Mouse (Mus musculus) thymus, postnatal 10 days (tissue): ENCODE data around the gene Lrif1.
"Not testable (repeated sequence)": the region's sequence is repeated elsewhere in the genome, so short reads cannot be mapped to it uniquely, and the experiment has no call there.

Experiments
- DNase-seq, 2 experiments: peaks; one replicate each; pipeline ENCODE4 v3.0.0; 2021; ENCODE audit warnings: low spot score in 2 of 2

Lrif1 gene

DNA sequence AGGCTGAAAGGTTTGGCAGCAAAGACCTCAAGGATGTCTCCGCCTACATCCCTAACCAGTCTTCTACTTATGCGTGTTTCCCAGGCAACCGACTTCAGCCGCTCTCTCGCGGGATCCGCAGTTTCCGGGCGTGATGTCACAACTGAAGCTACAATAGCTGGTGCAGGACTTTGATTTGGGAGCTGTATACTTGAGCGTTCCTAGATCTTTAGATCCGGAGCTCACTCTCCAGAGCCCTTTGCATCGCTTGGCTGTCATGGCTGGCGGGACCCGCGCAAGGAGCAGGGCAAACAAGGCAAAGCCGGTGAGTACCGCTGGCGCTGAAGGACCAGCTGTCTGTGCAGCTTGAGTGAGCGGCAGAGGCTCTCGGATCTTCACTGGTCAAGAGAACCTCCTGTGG is at the start of gene Lrif1:
Gene Lrif1 (plus strand): TSS at position 158 of the 400 bp plus-strand sequence.
- peak; percentile 56 to 57 for DNase-seq

DNA sequence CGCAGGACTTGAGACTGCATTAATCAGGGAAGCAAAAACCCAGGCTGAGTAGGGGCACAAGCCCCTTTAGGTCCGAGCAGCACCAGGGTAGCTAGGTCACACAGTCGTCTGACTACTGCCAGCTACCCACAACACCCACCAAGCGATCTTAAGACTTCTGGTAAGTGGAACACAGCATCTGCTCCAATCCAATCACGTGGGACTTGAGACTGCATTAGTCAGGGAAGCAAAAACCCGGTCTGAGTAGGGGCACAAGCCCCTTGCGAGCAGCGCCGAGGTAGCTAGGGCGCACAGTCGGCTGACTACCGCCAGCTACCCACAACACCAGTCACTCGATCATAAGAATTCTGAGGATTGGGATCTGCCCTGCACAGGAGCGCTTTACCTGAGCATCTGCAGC is 12.0 kb upstream of the Lrif1 start:
- not testable (repeated sequence) for DNase-seq

DNA sequence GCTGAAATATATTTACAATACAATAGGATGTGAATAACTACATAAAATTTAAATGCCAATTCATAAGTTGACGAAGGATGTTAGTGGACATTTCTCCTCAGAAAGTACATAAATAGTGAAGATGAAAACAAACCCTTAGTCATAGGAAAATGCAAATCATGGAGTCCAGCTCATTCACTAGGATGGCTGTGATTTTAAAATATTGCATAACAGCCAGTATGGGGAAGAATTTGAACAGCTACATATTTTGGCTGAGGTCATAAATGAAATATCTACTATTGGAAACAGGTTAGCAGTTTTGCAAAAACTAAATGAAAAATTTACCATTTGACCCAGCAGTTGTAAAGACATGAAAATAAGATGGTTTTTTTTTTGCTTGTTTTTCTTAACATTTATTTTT is 594 bp downstream of the Lrif1 start:
- no peak for DNase-seq

DNA sequence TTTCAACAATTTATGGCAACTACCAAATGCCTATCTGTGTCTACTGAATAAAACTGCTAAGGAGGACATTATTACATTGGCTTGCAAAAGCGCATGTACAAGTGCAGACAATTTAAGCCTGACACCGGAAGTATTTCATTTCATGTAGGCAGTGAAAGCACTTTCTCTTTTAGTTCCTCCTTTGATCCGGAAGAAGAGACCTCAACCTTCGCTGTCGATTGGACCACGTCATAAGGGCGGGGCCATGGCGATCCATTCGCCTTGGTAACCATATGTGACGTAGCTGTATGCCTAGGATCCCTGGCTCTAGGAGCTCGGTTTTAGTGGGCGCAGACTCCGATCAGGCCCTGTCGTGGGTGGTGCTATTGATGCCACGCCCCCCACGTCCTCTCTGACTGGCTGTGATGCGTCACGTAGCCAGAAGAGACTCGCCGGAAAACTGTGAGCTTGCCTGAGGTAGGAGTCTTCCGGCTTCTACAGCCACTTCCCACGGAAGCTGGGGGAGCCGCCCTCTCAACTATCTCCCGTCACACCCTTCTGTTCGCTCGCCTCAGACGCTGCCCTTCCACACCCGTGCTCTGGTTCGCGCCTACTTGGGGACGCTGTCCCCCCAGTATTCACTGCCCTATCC is 36.7 kb downstream of the Lrif1 start:
- peak; percentile 93 to 96 for DNase-seq

DNA sequence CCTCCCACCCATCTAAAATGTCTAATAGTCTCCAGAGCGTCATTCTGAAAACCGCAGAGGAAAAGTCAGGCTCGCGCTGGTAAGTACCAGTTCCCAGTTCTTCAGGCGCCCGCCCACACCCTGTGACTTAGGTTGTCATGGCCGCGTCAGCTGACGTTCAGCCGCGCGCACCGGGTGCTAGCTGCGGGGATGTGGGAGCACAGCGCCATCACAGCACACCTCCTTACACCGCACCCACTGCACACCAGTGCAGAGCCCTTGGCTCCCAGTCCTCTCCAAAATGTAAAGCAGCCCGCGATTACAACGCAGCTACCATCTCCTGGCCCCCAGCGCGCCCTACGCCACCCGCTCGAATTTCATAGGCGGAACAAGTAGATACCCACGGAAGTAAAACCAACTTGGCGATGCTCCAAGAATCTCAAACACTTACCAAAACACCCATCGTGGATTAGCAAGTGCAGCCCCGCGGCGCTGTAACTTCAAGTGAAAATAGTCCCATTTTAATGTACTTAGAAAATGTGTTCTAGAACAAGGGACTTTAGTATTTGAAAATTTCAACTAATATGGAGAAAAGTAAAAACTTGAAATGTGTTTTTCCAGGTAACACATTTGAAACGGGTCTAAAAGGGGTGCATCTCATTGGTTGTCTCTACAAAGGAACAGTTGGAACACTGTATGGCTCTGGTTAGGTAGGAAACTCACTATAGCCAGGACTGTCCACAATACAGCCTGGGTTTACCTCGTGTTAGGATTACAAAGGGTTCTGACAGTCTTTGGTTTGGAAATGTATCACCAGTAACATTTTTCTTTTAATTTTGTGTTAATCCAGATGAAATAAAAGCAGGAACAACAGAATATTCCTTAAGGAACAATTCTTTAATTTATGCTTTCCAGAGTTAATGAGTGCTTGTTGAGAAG is 37.5 kb downstream of the Lrif1 start:
- peak; percentile 77 to 84 for DNase-seq

DNA sequence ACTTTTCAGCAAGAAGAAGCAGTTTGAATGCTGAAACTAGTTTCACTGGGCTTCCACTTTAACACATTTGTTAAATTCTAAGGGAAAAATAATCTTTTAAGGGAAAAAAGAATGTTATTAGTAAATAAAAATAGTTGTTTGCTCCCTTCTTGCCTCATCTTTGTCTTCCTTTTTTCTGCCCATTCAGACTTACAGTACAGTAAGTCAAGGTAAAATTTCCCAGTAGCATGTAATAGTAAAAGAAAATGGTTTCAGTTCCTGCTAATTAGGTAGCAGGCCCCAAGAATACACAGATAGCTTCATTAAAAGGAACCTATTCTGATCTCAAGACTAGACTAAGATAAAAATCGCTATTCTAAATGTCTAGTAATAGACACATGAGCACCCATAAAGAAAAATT is 71.1 kb downstream of the Lrif1 start:
- no peak for DNase-seq

DNA sequence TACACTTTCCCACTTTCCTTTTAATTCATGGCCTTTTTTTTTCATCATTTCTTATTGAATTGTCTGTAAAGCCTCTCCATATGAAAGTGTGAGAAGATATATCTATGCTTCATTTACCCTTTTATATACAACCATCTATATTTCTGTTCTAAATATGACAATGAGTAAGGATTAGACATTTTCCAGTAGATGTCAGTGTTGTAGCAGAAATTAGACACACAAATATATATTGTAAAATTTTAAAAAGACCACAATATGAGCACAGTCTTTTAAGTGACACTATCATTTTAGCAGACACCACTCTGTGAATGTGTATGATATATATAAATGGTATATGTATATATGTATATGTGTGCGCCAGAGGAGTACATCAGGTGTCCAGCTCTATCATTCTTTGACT is 87.0 kb downstream of the Lrif1 start:
- DNase-seq, result no peak

DNA sequence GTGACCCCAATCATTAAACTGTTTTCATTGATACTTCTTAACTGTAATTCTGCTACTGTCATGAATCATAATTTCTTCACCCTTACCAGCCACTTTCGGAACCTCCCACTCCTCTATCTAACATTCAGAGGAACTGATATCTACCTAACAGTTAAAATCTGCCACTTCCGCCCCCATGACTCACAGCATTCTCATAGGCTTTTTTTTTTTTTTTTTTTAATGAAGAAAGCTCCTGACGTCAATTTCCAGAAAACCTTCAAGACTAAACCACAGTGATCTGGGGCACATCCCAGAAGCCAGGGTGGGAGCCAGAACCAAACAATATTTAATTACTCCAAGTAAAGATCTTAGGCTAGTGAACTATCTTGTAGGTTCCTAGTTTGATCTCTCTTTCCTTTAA is 100.3 kb downstream of the Lrif1 start:
- no peak for DNase-seq
